Mouse (Mus musculus) kidney, adult 9 months (tissue): ENCODE measurements at regions not wholly inside any gene's neighbourhood (a gene's known extent, or its start where the extent isn't known, plus 50 kb on each side); places are given as distances from the start of the nearest gene placed in this dataset.
A peak's percentile ranks its signal among the peaks of the same experiment; 100 is the strongest.

ENCODE experiments used
- DNase-seq: peaks from one replicate; pipeline ENCODE4 v3.0.0; 2022

GRCm38 (mm10) chr6:31112293-31113077 is 153.6 kb upstream of the Klf14 start:
- DNase-seq, result no peak

- peak; percentile 63 for DNase-seq
These were observed 154.9 kb upstream of the Klf14 start for GRCm38 (mm10) chr6:31113558-31114326.

- peak; percentile 58 for DNase-seq
These were observed 155.8 kb upstream of the Klf14 start for GRCm38 (mm10) chr6:31114336-31115335.

- no peak for DNase-seq
These were observed 156.7 kb upstream of the Klf14 start for GRCm38 (mm10) chr6:31115566-31115965.

GRCm38 (mm10) chr6:31116365-31116764 is 157.5 kb upstream of the Klf14 start:
- DNase-seq, result no peak

GRCm38 (mm10) chr6:31117666-31118065 is 158.8 kb upstream of the Klf14 start:
- DNase-seq, result no peak

GRCm38 (mm10) chr6:31121008-31121407 is 162.1 kb upstream of the Klf14 start:
- DNase-seq, result no peak

- no peak for DNase-seq
These were observed 164.0 kb upstream of the Klf14 start for GRCm38 (mm10) chr6:31122895-31123294.

- DNase-seq, result no peak
These were observed 164.6 kb upstream of the Klf14 start for GRCm38 (mm10) chr6:31123342-31123990.

- no peak for DNase-seq
These were observed 165.2 kb upstream of the Klf14 start for GRCm38 (mm10) chr6:31124076-31124475.

GRCm38 (mm10) chr6:31124872-31125271 is 166.0 kb upstream of the Klf14 start:
- no peak for DNase-seq

- DNase-seq, result no peak
These were observed 166.6 kb upstream of the Klf14 start for GRCm38 (mm10) chr6:31125328-31126118.

GRCm38 (mm10) chr6:31126131-31126871 is 167.4 kb upstream of the Klf14 start:
- DNase-seq, result no peak

GRCm38 (mm10) chr6:31129170-31129569 is 170.3 kb upstream of the Klf14 start:
- peak; percentile 75 for DNase-seq

GRCm38 (mm10) chr6:31129987-31130386 is 171.1 kb upstream of the Klf14 start:
- DNase-seq, result no peak

GRCm38 (mm10) chr6:31130522-31130921 is 171.6 kb upstream of the Klf14 start:
- DNase-seq, result no peak

- DNase-seq, result peak; percentile 65
These were observed 172.8 kb upstream of the Klf14 start for GRCm38 (mm10) chr6:31131716-31132115.

GRCm38 (mm10) chr6:31132396-31133190 is 173.7 kb upstream of the Klf14 start:
- DNase-seq, result peak; percentile 69

- DNase-seq, result no peak
These were observed 175.2 kb upstream of the Klf14 start for GRCm38 (mm10) chr6:31133896-31134735.
